Mouse (Mus musculus): Measurements from ENCODE around the gene Gmppa. TPM values are rescaled to one million over a fixed set of nuclear protein-coding genes. Genes with fewer than 3 reads are reported as not detected.

Gmppa gene
- polyA plus RNA-seq, 1 experiment from 2014 or later: 74.2 TPM

GRCm38 (mm10) chr1:75440661-75441060, 4.9 kb downstream of the Gmppa start:
- H3K36me3 ChIP-seq (ENCODE audit: control insufficient read depth, insufficient read depth, low read length): peaks cover 23% of the 10 kb centered on the region
- H3K9me3 ChIP-seq (ENCODE audit: control insufficient read depth, low read length): no peaks in the 10 kb centered on the region
- no peak overlapping the region for H3K27ac ChIP-seq (replicated peaks; ENCODE audit: low read depth, low read length)
- H3K9ac ChIP-seq (ENCODE audit: low read depth, low read length): no peak overlapping the region
- 93% methylated on average over 7 of the region's 7 CpGs for WGBS
- ATAC-seq (ENCODE audit: low read depth) (no peak), DNase-seq (ENCODE audit: low spot score) (no peak)
- H3K4me3 ChIP-seq (ENCODE audit: low read depth, low read length): no peak overlapping the region
- peaks cover 27% of the 10 kb centered on the region; the same call in 1 of the 2 replicates for H3K4me1 ChIP-seq (ENCODE audit: control insufficient read depth, insufficient read depth, low read length)
- H3K4me2 ChIP-seq (ENCODE audit: low read depth, low read length): no peak overlapping the region
- peaks cover 5% of the 10 kb centered on the region for H3K27me3 ChIP-seq (replicated peaks; ENCODE audit: control insufficient read depth, insufficient read depth, low read length)

DNA sequence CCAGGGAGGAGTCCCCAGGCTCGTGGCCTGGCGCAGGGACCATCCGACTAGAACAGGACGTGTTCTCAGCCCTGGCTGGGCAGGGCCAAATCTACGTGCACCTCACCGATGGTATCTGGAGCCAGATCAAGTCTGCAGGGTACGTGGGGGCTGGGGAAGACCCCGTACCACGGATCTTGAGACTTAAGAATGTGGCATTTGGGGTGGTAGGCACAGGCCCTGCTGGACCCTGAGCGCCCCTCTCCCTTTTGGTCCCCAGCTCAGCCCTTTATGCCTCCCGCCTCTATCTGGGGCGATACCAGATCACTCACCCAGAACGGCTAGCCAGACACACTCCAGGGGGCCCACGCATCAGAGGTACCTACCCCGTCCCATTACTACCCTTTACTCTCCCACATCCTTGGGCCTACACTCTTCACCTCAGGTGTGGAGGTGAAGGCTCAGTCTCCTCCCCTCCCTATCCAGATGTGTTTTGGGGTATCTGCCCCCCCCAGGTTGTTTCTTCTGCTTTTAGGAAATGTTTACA, 5.8 kb downstream of the Gmppa start:
- no peak overlapping the region for H3K4me3 ChIP-seq (ENCODE audit: low read depth, low read length)
- no peak overlapping the region for H3K27ac ChIP-seq (replicated peaks; ENCODE audit: low read depth, low read length)
- H3K4me1 ChIP-seq (ENCODE audit: control insufficient read depth, insufficient read depth, low read length): peaks cover 26% of the 10 kb centered on the region; the same call in 1 of the 2 replicates
- H3K36me3 ChIP-seq (ENCODE audit: control insufficient read depth, insufficient read depth, low read length): peaks cover 23% of the 10 kb centered on the region
- no peak overlapping the region for H3K4me2 ChIP-seq (ENCODE audit: low read depth, low read length)
- 90% methylated on average over 15 of the region's 15 CpGs for WGBS
- H3K9me3 ChIP-seq (ENCODE audit: control insufficient read depth, low read length): no peaks in the 10 kb centered on the region
- H3K9ac ChIP-seq (ENCODE audit: low read depth, low read length): no peak overlapping the region
- DNase-seq (ENCODE audit: low spot score) (no peak), ATAC-seq (ENCODE audit: low read depth) (no peak)
- peaks cover 13% of the 10 kb centered on the region for H3K27me3 ChIP-seq (replicated peaks; ENCODE audit: control insufficient read depth, insufficient read depth, low read length)

DNA sequence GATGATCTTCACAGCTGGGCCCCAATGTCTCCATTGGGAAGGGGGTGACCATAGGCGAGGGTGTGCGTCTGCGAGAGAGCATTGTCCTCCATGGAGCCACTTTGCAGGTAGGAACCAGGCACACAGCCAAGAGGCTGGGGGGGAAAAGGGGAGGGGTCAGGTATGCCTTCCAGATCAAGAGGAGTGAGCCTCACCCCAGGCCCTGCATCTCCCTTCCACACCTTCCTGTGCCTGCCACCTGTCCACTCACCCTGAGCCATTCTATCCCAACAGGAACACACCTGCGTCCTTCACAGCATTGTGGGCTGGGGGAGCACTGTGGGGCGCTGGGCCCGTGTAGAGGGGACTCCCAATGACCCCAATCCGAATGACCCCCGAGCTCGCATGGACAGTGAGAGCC, 6.4 kb downstream of the Gmppa start:
- no peak overlapping the region for H3K4me3 ChIP-seq (ENCODE audit: low read depth, low read length)
- H3K9me3 ChIP-seq (ENCODE audit: control insufficient read depth, low read length): no peaks in the 10 kb centered on the region
- H3K27ac ChIP-seq (replicated peaks; ENCODE audit: low read depth, low read length): no peak overlapping the region
- peaks cover 26% of the 10 kb centered on the region for H3K4me1 ChIP-seq (ENCODE audit: control insufficient read depth, insufficient read depth, low read length)
- 77% methylated on average over 9 of the region's 9 CpGs for WGBS
- ATAC-seq (ENCODE audit: low read depth) (no peak), DNase-seq (ENCODE audit: low spot score) (no peak)
- H3K9ac ChIP-seq (ENCODE audit: low read depth, low read length): no peak overlapping the region
- peaks cover 20% of the 10 kb centered on the region for H3K27me3 ChIP-seq (replicated peaks; ENCODE audit: control insufficient read depth, insufficient read depth, low read length)
- peaks cover 23% of the 10 kb centered on the region for H3K36me3 ChIP-seq (ENCODE audit: control insufficient read depth, insufficient read depth, low read length)
- no peak overlapping the region for H3K4me2 ChIP-seq (ENCODE audit: low read depth, low read length)

GRCm38 (mm10) chr1:75442811-75443210, 7.1 kb downstream of the Gmppa start:
- H3K4me3 ChIP-seq (ENCODE audit: low read depth, low read length): no peak overlapping the region
- peaks cover 32% of the 10 kb centered on the region for H3K4me1 ChIP-seq (ENCODE audit: control insufficient read depth, insufficient read depth, low read length)
- H3K9me3 ChIP-seq (ENCODE audit: control insufficient read depth, low read length): no peaks in the 10 kb centered on the region
- WGBS: 52% methylated on average over 8 of the region's 8 CpGs
- peaks cover 23% of the 10 kb centered on the region for H3K36me3 ChIP-seq (ENCODE audit: control insufficient read depth, insufficient read depth, low read length)
- H3K27me3 ChIP-seq (replicated peaks; ENCODE audit: control insufficient read depth, insufficient read depth, low read length): peaks cover 26% of the 10 kb centered on the region
- ATAC-seq (ENCODE audit: low read depth): no peak
- H3K4me2 ChIP-seq (ENCODE audit: low read depth, low read length): no peak overlapping the region
- no peak for DNase-seq (ENCODE audit: low spot score)
- H3K27ac ChIP-seq (replicated peaks; ENCODE audit: low read depth, low read length): no peak overlapping the region
- no peak overlapping the region for H3K9ac ChIP-seq (ENCODE audit: low read depth, low read length)

DNA sequence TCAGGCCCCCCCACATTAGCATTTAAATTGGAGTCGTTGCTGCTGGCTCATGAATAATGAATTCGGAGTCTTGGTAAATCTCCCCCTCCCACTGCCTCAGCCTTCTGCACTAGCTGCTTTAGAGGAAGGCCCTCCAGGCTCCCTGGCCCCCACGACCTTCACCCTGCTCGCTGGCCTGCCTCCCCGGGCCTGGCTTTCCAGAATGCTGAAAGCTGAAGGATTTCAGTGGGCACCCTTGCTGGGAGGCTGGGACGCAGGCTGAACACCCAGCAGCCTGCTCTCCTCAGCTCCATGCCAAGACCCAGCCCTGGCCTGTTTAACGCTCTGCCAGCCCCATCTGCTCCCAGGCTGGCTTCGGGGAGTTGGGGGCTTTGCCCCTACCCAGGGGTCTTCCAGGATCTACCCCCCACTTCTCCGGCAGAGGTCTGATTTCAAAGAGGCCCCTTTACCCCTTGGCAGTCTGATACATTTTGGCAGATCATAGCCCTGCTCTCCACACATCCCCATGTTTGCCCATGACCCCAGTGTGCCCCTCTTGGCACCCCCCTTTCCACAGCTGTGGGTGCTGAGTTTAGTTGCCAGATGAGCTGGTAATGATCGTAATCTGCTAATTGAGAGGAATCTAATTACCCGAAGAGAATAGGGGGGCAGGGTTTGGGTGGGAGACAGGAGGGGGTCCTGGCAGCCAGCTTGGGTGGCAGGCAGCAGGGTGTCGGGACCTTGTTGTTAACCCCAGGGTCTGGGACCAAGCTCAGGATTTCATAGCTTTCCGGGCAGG, 7.7 kb downstream of the Gmppa start:
- peaks cover 23% of the 10 kb centered on the region for H3K36me3 ChIP-seq (ENCODE audit: control insufficient read depth, insufficient read depth, low read length)
- ATAC-seq (ENCODE audit: low read depth) (no peak), DNase-seq (ENCODE audit: low spot score) (no peak)
- no peak overlapping the region for H3K4me2 ChIP-seq (ENCODE audit: low read depth, low read length)
- peaks cover 38% of the 10 kb centered on the region for H3K4me1 ChIP-seq (ENCODE audit: control insufficient read depth, insufficient read depth, low read length)
- no peak overlapping the region for H3K9ac ChIP-seq (ENCODE audit: low read depth, low read length)
- H3K4me3 ChIP-seq (ENCODE audit: low read depth, low read length): no peak overlapping the region
- WGBS: 29% methylated on average over 13 of the region's 13 CpGs
- peaks cover 32% of the 10 kb centered on the region for H3K27me3 ChIP-seq (replicated peaks; ENCODE audit: control insufficient read depth, insufficient read depth, low read length)
- no peak overlapping the region for H3K27ac ChIP-seq (replicated peaks; ENCODE audit: low read depth, low read length)
- H3K9me3 ChIP-seq (ENCODE audit: control insufficient read depth, low read length): no peaks in the 10 kb centered on the region

GRCm38 (mm10) chr1:75444208-75444607, 8.5 kb downstream of the Gmppa start:
- no peak overlapping the region for H3K9ac ChIP-seq (ENCODE audit: low read depth, low read length)
- WGBS: 22% methylated on average over 3 of the region's 3 CpGs
- peaks cover 45% of the 10 kb centered on the region for H3K4me1 ChIP-seq (ENCODE audit: control insufficient read depth, insufficient read depth, low read length)
- ATAC-seq (ENCODE audit: low read depth) (no peak), DNase-seq (ENCODE audit: low spot score) (no peak)
- H3K36me3 ChIP-seq (ENCODE audit: control insufficient read depth, insufficient read depth, low read length): peaks cover 19% of the 10 kb centered on the region
- H3K9me3 ChIP-seq (ENCODE audit: control insufficient read depth, low read length): no peaks in the 10 kb centered on the region
- peaks cover 38% of the 10 kb centered on the region for H3K27me3 ChIP-seq (replicated peaks; ENCODE audit: control insufficient read depth, insufficient read depth, low read length)
- H3K4me3 ChIP-seq (ENCODE audit: low read depth, low read length): no peak overlapping the region
- no peak overlapping the region for H3K4me2 ChIP-seq (ENCODE audit: low read depth, low read length)
- H3K27ac ChIP-seq (replicated peaks; ENCODE audit: low read depth, low read length): no peak overlapping the region

GRCm38 (mm10) chr1:75445141-75445701, 9.5 kb downstream of the Gmppa start:
- Histone ChIP-seq H3K36me3 (ENCODE audit: control insufficient read depth, insufficient read depth, low read length) (peaks cover 19% of the 10 kb centered on the region), H3K9me3 (ENCODE audit: control insufficient read depth, low read length) (no peaks in the 10 kb centered on the region), H3K4me3 (ENCODE audit: low read depth, low read length) (no peak overlapping the region), H3K27me3 (replicated peaks; ENCODE audit: control insufficient read depth, insufficient read depth, low read length) (peaks cover 48% of the 10 kb centered on the region), H3K4me2 (ENCODE audit: low read depth, low read length) (peak overlapping the region; percentile 38), H3K27ac (replicated peaks; ENCODE audit: low read depth, low read length) (no peak overlapping the region), H3K4me1 (ENCODE audit: control insufficient read depth, insufficient read depth, low read length) (peaks cover 51% of the 10 kb centered on the region), H3K9ac (ENCODE audit: low read depth, low read length) (no peak overlapping the region)
- WGBS: 19% methylated on average over 5 of the region's 9 CpGs
- DNase-seq (ENCODE audit: low spot score): no peak
- no peak for ATAC-seq (ENCODE audit: low read depth)

GRCm38 (mm10) chr1:75445751-75446611, 10.3 kb downstream of the Gmppa start:
- no peaks in the 10 kb centered on the region for H3K9me3 ChIP-seq (ENCODE audit: control insufficient read depth, low read length)
- peaks cover 57% of the 10 kb centered on the region for H3K4me1 ChIP-seq (ENCODE audit: control insufficient read depth, insufficient read depth, low read length)
- H3K9ac ChIP-seq (ENCODE audit: low read depth, low read length): no peak overlapping the region
- peak; percentile 24 for ATAC-seq (ENCODE audit: low read depth)
- peak; percentile 65 for DNase-seq (ENCODE audit: low spot score)
- no peak overlapping the region for H3K4me3 ChIP-seq (ENCODE audit: low read depth, low read length)
- H3K4me2 ChIP-seq (ENCODE audit: low read depth, low read length): peak overlapping the region; percentile 38
- 2% methylated on average over 22 of the region's 22 CpGs for WGBS
- peaks cover 56% of the 10 kb centered on the region for H3K27me3 ChIP-seq (replicated peaks; ENCODE audit: control insufficient read depth, insufficient read depth, low read length)
- peaks cover 13% of the 10 kb centered on the region for H3K36me3 ChIP-seq (ENCODE audit: control insufficient read depth, insufficient read depth, low read length)
- H3K27ac ChIP-seq (replicated peaks; ENCODE audit: low read depth, low read length): no peak overlapping the region

Data from embryonic facial prominence, embryonic 14.5 days (tissue).